15 mouse cellular contexts compared by ENCODE assay signal in genomic region chr6:103307250-103307580, GRCm38 (mm10).
DNase-seq lines count a peak whose midpoint lies in the region; ATAC-seq lines count a peak whose summit lies in the region.
"Had no signal": no experiment of that assay in that cellular context is flagged by ENCODE, and none has a peak within 500 bp of the region (broad histone marks: within the 10 kb centered on the region; RNA-seq: fewer than 3 reads in every experiment).

No protein-coding gene starts in this region.

- no peak overlapping the region for H3K9ac ChIP-seq in kidney, embryonic 14.5 days (ENCODE audit: low read depth, low read length)
- 0 out of 2 replicates have a peak overlapping the region, but pooled peaks have one; percentile 30 for H3K9ac ChIP-seq in forebrain, embryonic 14.5 days (ENCODE audit: low read length)
- peak overlapping the region; percentile 50 for H3K9ac ChIP-seq in hindbrain, embryonic 16.5 days (ENCODE audit: low read depth, low read length)
- no peak overlapping the region; the same call in 1 of the 2 replicates for H3K9ac ChIP-seq in neural tube, embryonic 14.5 days (replicated peaks; ENCODE audit: low read depth, low read length)
- H3K9ac ChIP-seq in heart, embryonic 11.5 days (ENCODE audit: low read depth, low read length), result no peak overlapping the region
- H3K9ac ChIP-seq: limb, embryonic 15.5 days had no signal

- WGBS in kidney, embryonic 14.5 days, result 31% methylated on average over 3 of the region's 3 CpGs
- 26% methylated on average over 3 of the region's 3 CpGs for WGBS in forebrain, embryonic 14.5 days
- 17% methylated on average over 3 of the region's 3 CpGs for WGBS in hindbrain, embryonic 16.5 days
- WGBS in neural tube, embryonic 14.5 days, result 19% methylated on average over 3 of the region's 3 CpGs
- 26% methylated on average over 3 of the region's 3 CpGs for WGBS in heart, embryonic 11.5 days (ENCODE audit: insufficient replicate concordance)

- H3K36me3 ChIP-seq in kidney, embryonic 14.5 days (ENCODE audit: control insufficient read depth, insufficient read depth, low read length), result no peaks in the 10 kb centered on the region
- H3K36me3 ChIP-seq in forebrain, embryonic 14.5 days (ENCODE audit: control insufficient read depth, insufficient read depth, low read length), result no peaks in the 10 kb centered on the region
- H3K36me3 ChIP-seq in hindbrain, embryonic 16.5 days (ENCODE audit: control insufficient read depth, insufficient read depth, low read length), result no peaks in the 10 kb centered on the region
- H3K36me3 ChIP-seq in neural tube, embryonic 14.5 days (ENCODE audit: control insufficient read depth, insufficient read depth, low read length), result no peaks in the 10 kb centered on the region
- no peaks in the 10 kb centered on the region for H3K36me3 ChIP-seq in heart, embryonic 11.5 days (ENCODE audit: control insufficient read depth, insufficient read depth, low read length)
- H3K36me3 ChIP-seq: limb, embryonic 15.5 days had no signal

- H3K27me3 ChIP-seq in kidney, embryonic 14.5 days (ENCODE audit: control insufficient read depth, insufficient read depth, low read length), result no peaks in the 10 kb centered on the region
- no peaks in the 10 kb centered on the region for H3K27me3 ChIP-seq in forebrain, embryonic 14.5 days (replicated peaks; ENCODE audit: control insufficient read depth, insufficient read depth, low read length)
- no peaks in the 10 kb centered on the region for H3K27me3 ChIP-seq in hindbrain, embryonic 16.5 days (replicated peaks; ENCODE audit: control insufficient read depth, insufficient read depth, low read length)
- H3K27me3 ChIP-seq in neural tube, embryonic 14.5 days (ENCODE audit: control insufficient read depth, insufficient read depth, low read length), result no peaks in the 10 kb centered on the region
- no peaks in the 10 kb centered on the region for H3K27me3 ChIP-seq in heart, embryonic 11.5 days (ENCODE audit: control insufficient read depth, insufficient read depth, low read length)
- H3K27me3 ChIP-seq: limb, embryonic 15.5 days; megakaryocyte, embryonic 14.5 days had no signal

- intact Hi-C loops in left cerebral cortex, postnatal 36 days (cut with DNase I), result loop anchor here (5.0 kb wide), 1 partner anchor 205 kb away; the partner anchor contains the start of gene Chl1

- no peak for DNase-seq in kidney, adult 11 months
- peak; percentile 46 for DNase-seq in forebrain, embryonic 14.5 days (ENCODE audit: low spot score)
- no peak for DNase-seq in adrenal gland, postnatal 25 days
- DNase-seq in left cerebral cortex, postnatal 36 days (ENCODE audit: low spot score in 2 of 2), result no peak
- DNase-seq: kidney, postnatal 36 days; right cerebral cortex, adult 18-20 months; spleen, adult 18-20 months; thymus, postnatal 36 days had no signal

- H3K4me1 ChIP-seq in kidney, embryonic 14.5 days (ENCODE audit: control insufficient read depth, insufficient read depth, low read length), result no peaks in the 10 kb centered on the region
- H3K4me1 ChIP-seq in forebrain, embryonic 14.5 days (ENCODE audit: control insufficient read depth, insufficient read depth, low read length), result peaks cover 9% of the 10 kb centered on the region; the same call in 1 of the 2 replicates
- peaks cover 6% of the 10 kb centered on the region; the same call in 1 of the 2 replicates for H3K4me1 ChIP-seq in hindbrain, embryonic 16.5 days (ENCODE audit: control insufficient read depth, insufficient read depth, low read depth, low read length)
- 0 out of 2 replicates have a peak, but pooled peaks cover 8% of the 10 kb centered on the region for H3K4me1 ChIP-seq in neural tube, embryonic 14.5 days (ENCODE audit: control insufficient read depth, insufficient read depth, low read length)
- no peaks in the 10 kb centered on the region for H3K4me1 ChIP-seq in heart, embryonic 11.5 days (ENCODE audit: control insufficient read depth, insufficient read depth, low read length)
- H3K4me1 ChIP-seq: limb, embryonic 15.5 days had no signal

- no peak overlapping the region for H3K4me3 ChIP-seq in kidney, embryonic 14.5 days (ENCODE audit: low read length)
- H3K4me3 ChIP-seq in forebrain, embryonic 14.5 days (ENCODE audit: low read depth, low read length), result no peak overlapping the region
- H3K4me3 ChIP-seq in hindbrain, embryonic 16.5 days (ENCODE audit: low read length), result no peak overlapping the region
- no peak overlapping the region for H3K4me3 ChIP-seq in neural tube, embryonic 14.5 days (ENCODE audit: low read depth, low read length)
- H3K4me3 ChIP-seq in heart, embryonic 11.5 days (ENCODE audit: low read depth, low read length), result no peak overlapping the region
- H3K4me3 ChIP-seq: left cerebral cortex, adult 2 months; limb, embryonic 15.5 days; megakaryocyte, embryonic 14.5 days had no signal

- H3K27ac ChIP-seq in kidney, embryonic 14.5 days (ENCODE audit: low read depth, low read length), result no peak overlapping the region
- 0 out of 2 replicates have a peak overlapping the region, but pooled peaks have one; percentile 39 for H3K27ac ChIP-seq in forebrain, embryonic 14.5 days (ENCODE audit: low read depth, low read length)
- no peak overlapping the region; the same call in 1 of the 2 replicates for H3K27ac ChIP-seq in hindbrain, embryonic 16.5 days (ENCODE audit: low read depth, low read length)
- H3K27ac ChIP-seq in neural tube, embryonic 14.5 days (ENCODE audit: low read depth, low read length), result peak overlapping the region; percentile 45; the same call in 1 of the 2 replicates
- H3K27ac ChIP-seq in heart, embryonic 11.5 days (ENCODE audit: low read depth, low read length), result no peak overlapping the region
- H3K27ac ChIP-seq: left cerebral cortex, adult 2 months; limb, embryonic 15.5 days had no signal

- no peaks in the 10 kb centered on the region for H3K9me3 ChIP-seq in kidney, embryonic 14.5 days (ENCODE audit: control insufficient read depth, low read length)
- H3K9me3 ChIP-seq in forebrain, embryonic 14.5 days (replicated peaks; ENCODE audit: control insufficient read depth, low read length), result no peaks in the 10 kb centered on the region
- no peaks in the 10 kb centered on the region for H3K9me3 ChIP-seq in hindbrain, embryonic 16.5 days (ENCODE audit: control insufficient read depth, low read length)
- H3K9me3 ChIP-seq in neural tube, embryonic 14.5 days (ENCODE audit: control insufficient read depth, low read length), result no peaks in the 10 kb centered on the region
- no peaks in the 10 kb centered on the region for H3K9me3 ChIP-seq in heart, embryonic 11.5 days (replicated peaks; ENCODE audit: control insufficient read depth, low read length)
- H3K9me3 ChIP-seq: limb, embryonic 15.5 days; megakaryocyte, embryonic 14.5 days had no signal

- ATAC-seq in kidney, embryonic 14.5 days (ENCODE audit: low FRiP score, low TSS enrichment), result 0 out of 2 replicates have a peak, but pooled peaks have one; percentile 55
- ATAC-seq in forebrain, embryonic 14.5 days, result peak; percentile 64
- peak; percentile 72 for ATAC-seq in hindbrain, embryonic 16.5 days
- ATAC-seq in neural tube, embryonic 14.5 days (ENCODE audit: low read depth), result peak; percentile 59
- no peak for ATAC-seq in heart, embryonic 11.5 days (replicated peaks; ENCODE audit: insufficient number of reproducible peaks, low FRiP score, low TSS enrichment)

- no peak overlapping the region for H3K4me2 ChIP-seq in kidney, embryonic 14.5 days (replicated peaks; ENCODE audit: low read depth, low read length)
- H3K4me2 ChIP-seq in forebrain, embryonic 14.5 days (ENCODE audit: low read length), result no peak overlapping the region
- no peak overlapping the region for H3K4me2 ChIP-seq in hindbrain, embryonic 16.5 days (ENCODE audit: low read length)
- H3K4me2 ChIP-seq in neural tube, embryonic 14.5 days (ENCODE audit: low read depth, low read length), result no peak overlapping the region
- no peak overlapping the region for H3K4me2 ChIP-seq in heart, embryonic 11.5 days
- H3K4me2 ChIP-seq: limb, embryonic 15.5 days had no signal

Comparison
In these comparisons a context has a peak if more than half of its experiments do, and no peak if none do; other contexts are left out.
1. H3K27ac ChIP-seq: peak in forebrain, embryonic 14.5 days (single experiment) and neural tube, embryonic 14.5 days (single experiment); none in kidney, embryonic 14.5 days (single experiment), hindbrain, embryonic 16.5 days (single experiment) and heart, embryonic 11.5 days (single experiment).
2. H3K9ac ChIP-seq: peak in forebrain, embryonic 14.5 days (single experiment) and hindbrain, embryonic 16.5 days (single experiment); none in kidney, embryonic 14.5 days (single experiment), neural tube, embryonic 14.5 days (single experiment) and heart, embryonic 11.5 days (single experiment).